Mouse (Mus musculus): ENCODE results near the gene Znfx1. TPM values are rescaled to one million over a fixed set of nuclear protein-coding genes. Genes with fewer than 3 reads are reported as not detected.

Gene Znfx1
- polyA plus RNA-seq, 1 experiment from 2014 or later: 13.1 TPM

DNA sequence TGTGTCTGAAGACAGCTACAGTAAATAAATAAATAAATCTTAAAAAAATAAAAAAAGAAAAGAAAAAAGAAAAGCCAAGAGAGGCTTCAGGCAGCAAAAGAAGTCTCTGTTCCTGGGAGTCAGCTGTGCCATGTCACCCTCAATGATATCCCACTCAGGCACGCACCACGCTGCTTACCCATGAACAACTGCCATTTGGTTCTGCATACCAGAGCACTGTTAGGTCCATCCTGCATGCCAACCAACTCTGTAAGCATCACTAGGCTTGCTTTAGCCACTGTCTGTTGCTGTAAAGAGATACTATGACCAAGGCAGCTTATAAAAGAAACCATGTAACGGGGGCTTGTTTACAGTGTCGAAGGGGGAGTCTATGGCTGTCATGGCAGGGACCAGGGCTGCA lies 13.5 kb upstream of the Znfx1 start:
- ATAC-seq: no peak
- Histone ChIP-seq H3K4me2 (replicated peaks; ENCODE audit: low read depth) (no peak overlapping the region), H3K9me3 (ENCODE audit: control insufficient read depth) (no peaks in the 10 kb centered on the region)

DNA sequence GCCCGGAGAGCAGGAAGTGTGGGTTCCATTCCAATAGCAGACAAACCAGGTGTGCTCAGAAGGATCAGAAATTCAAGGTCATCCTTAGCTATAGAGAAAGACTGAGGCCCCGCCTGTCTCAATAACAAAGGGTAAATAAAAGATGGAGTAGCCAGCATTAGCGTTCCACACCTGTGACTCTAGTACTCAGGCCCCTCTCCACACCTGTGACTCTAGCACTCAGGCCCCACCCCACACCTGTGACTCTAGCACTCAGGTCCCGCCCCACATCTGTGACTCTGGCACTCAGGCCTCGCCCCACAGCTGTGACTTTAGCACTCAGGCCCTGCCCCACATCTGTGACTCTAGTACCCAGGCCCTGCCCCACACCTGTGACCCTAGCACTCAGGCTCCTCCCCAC lies 11.8 kb upstream of the Znfx1 start:
- Histone ChIP-seq H3K27me3 (replicated peaks; ENCODE audit: control insufficient read depth, insufficient read depth, low read length) (no peaks in the 10 kb centered on the region), H3K27ac (ENCODE audit: low read depth, low read length) (no peak overlapping the region), H3K4me1 (replicated peaks; ENCODE audit: control insufficient read depth, insufficient read depth, low read length) (no peaks in the 10 kb centered on the region; the same call in 1 of the 2 replicates), H3K36me3 (ENCODE audit: control insufficient read depth, insufficient read depth) (no peaks in the 10 kb centered on the region), H3K4me3 (ENCODE audit: low read depth, low read length) (no peak overlapping the region), H3K4me2 (replicated peaks; ENCODE audit: low read depth) (no peak overlapping the region), H3K9me3 (ENCODE audit: control insufficient read depth) (no peaks in the 10 kb centered on the region), H3K9ac (ENCODE audit: low read depth, low read length) (no peak overlapping the region)
- TF ChIP-seq CTCF (IDR thresholded peaks at IDR 0.05; ENCODE audit: low read depth): no peak
- no peak for ATAC-seq
- WGBS: 80% methylated on average over 5 of the region's 5 CpGs

More for the DNA sequence above, 13.5 kb upstream of the Znfx1 start:
- Histone ChIP-seq H3K27me3 (replicated peaks; ENCODE audit: control insufficient read depth, insufficient read depth, low read length) (no peaks in the 10 kb centered on the region), H3K4me1 (replicated peaks; ENCODE audit: control insufficient read depth, insufficient read depth, low read length) (no peaks in the 10 kb centered on the region; the same call in 1 of the 2 replicates), H3K4me3 (ENCODE audit: low read depth, low read length) (no peak overlapping the region), H3K36me3 (ENCODE audit: control insufficient read depth, insufficient read depth) (no peaks in the 10 kb centered on the region), H3K9ac (ENCODE audit: low read depth, low read length) (no peak overlapping the region), H3K27ac (ENCODE audit: low read depth, low read length) (no peak overlapping the region)
- no peak for TF ChIP-seq CTCF (IDR thresholded peaks at IDR 0.05; ENCODE audit: low read depth)
- WGBS: 93% methylated on average over 4 of the region's 4 CpGs

DNA sequence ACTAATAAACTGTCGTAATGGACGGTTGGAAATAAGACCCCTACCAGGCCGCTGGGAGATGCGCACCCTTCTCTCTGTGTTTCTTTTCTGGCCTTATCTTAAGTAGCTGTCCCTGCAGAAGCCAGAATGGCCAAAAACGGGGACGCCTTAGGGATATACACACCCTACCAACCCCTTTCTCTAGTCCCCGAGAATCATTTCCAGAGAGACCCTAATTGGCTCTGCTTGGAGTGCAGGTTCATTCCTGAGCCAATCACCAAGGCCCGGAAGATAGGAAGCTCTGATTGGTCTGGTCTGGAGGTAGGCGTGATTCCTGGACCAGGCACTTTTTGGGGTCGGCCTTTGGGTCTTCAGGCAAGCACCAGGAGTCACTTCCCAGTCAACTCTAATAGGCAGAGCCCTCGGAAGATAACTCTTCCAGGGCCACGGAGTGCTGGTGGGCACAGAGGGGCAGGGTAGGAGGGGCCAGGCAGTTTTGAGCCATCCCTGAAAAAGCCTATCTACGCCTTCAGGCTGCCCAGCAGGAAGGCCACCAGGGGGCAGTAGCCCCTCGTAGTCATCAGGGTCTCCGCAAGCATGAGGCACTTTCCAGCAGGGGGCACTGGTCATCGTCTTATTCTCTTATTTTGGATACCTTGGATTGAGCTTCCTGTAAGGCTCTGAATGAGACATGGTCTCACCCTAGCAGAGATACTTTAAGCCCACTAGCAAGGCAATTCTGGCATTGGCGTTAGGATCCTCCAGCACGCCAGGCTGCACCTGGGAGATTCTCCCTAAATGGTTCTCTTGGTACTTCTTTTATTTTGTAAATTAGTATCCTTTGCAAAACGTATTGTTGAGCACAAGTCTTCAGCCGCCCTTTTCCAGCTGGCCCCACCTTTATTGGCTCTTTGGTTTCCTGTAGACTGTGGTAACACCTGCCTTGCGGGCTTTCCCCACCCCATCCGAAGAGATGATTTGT lies 9.1 kb upstream of the Znfx1 start:
- peak; percentile 100 for TF ChIP-seq CTCF (IDR thresholded peaks at IDR 0.05; ENCODE audit: low read depth)
- ATAC-seq: peak; percentile 81
- H3K36me3 ChIP-seq (ENCODE audit: control insufficient read depth, insufficient read depth): no peaks in the 10 kb centered on the region
- no peaks in the 10 kb centered on the region for H3K27me3 ChIP-seq (replicated peaks; ENCODE audit: control insufficient read depth, insufficient read depth, low read length)
- no peak overlapping the region for H3K27ac ChIP-seq (ENCODE audit: low read depth, low read length)
- 7% methylated on average over 22 of the region's 22 CpGs for WGBS
- H3K4me1 ChIP-seq (replicated peaks; ENCODE audit: control insufficient read depth, insufficient read depth, low read length): no peaks in the 10 kb centered on the region; the same call in 1 of the 2 replicates
- H3K4me3 ChIP-seq (ENCODE audit: low read depth, low read length): peak overlapping the region; percentile 38
- H3K9me3 ChIP-seq (ENCODE audit: control insufficient read depth): no peaks in the 10 kb centered on the region
- peak overlapping the region; percentile 68 for H3K4me2 ChIP-seq (replicated peaks; ENCODE audit: low read depth)
- H3K9ac ChIP-seq (ENCODE audit: low read depth, low read length): peak overlapping the region; percentile 12; the same call in 1 of the 2 replicates

DNA sequence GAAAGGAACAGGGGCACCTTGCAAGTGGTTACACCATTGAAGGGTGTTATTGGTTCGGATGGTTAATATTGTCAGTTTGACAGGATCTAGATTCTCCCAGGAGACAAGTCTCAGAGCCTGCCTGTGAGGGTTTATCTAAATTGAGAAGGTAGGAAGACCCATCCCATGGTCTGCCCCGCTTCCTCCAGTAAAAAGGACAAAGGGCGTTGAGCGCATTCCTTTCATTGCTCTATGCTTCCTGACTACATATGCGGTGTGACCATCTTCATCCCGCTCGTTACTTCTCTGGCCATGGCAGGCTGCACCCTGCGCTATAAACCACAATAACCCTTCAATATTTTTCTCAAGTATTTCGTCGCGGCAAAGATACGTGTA lies 8.4 kb upstream of the Znfx1 start:
- H3K36me3 ChIP-seq (ENCODE audit: control insufficient read depth, insufficient read depth): 0 out of 2 replicates have a peak, but pooled peaks cover 3% of the 10 kb centered on the region
- peak overlapping the region; percentile 12; the same call in 1 of the 2 replicates for H3K9ac ChIP-seq (ENCODE audit: low read depth, low read length)
- H3K27ac ChIP-seq (ENCODE audit: low read depth, low read length): no peak overlapping the region
- no peak for ATAC-seq
- WGBS: 11% methylated on average over 12 of the region's 12 CpGs
- H3K27me3 ChIP-seq (replicated peaks; ENCODE audit: control insufficient read depth, insufficient read depth, low read length): no peaks in the 10 kb centered on the region
- H3K4me2 ChIP-seq (replicated peaks; ENCODE audit: low read depth): peak overlapping the region; percentile 68
- no peak for TF ChIP-seq CTCF (IDR thresholded peaks at IDR 0.05; ENCODE audit: low read depth)
- H3K9me3 ChIP-seq (ENCODE audit: control insufficient read depth): no peaks in the 10 kb centered on the region
- H3K4me1 ChIP-seq (replicated peaks; ENCODE audit: control insufficient read depth, insufficient read depth, low read length): no peaks in the 10 kb centered on the region; the same call in 1 of the 2 replicates
- H3K4me3 ChIP-seq (ENCODE audit: low read depth, low read length): peak overlapping the region; percentile 38

DNA sequence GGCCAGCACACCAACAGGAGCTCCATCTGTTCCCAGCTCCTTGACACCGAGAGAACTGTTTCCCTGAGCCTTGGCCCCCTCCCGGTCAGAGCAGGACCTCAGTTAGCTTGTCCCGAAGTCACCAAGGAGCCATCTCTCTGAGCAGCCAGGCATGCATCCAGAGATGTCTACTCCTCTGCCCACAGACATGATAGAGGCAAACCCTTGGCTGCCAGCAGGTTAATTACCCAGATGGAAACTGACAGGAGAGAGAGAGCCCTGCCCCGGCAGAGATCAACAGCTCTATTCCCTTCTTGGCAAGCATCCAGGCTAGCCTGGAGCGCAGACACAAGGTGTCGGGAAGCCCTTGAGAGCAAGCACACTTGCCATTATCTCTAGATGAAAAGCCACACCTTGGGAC lies 7.5 kb upstream of the Znfx1 start:
- H3K4me2 ChIP-seq (replicated peaks; ENCODE audit: low read depth): no peak overlapping the region
- no peak overlapping the region for H3K4me3 ChIP-seq (ENCODE audit: low read depth, low read length)
- peaks cover 12% of the 10 kb centered on the region for H3K36me3 ChIP-seq (ENCODE audit: control insufficient read depth, insufficient read depth)
- H3K27me3 ChIP-seq (replicated peaks; ENCODE audit: control insufficient read depth, insufficient read depth, low read length): no peaks in the 10 kb centered on the region
- H3K27ac ChIP-seq (ENCODE audit: low read depth, low read length): no peak overlapping the region
- WGBS: 46% methylated on average over 6 of the region's 6 CpGs
- H3K9me3 ChIP-seq (ENCODE audit: control insufficient read depth): no peaks in the 10 kb centered on the region
- H3K4me1 ChIP-seq (replicated peaks; ENCODE audit: control insufficient read depth, insufficient read depth, low read length): no peaks in the 10 kb centered on the region; the same call in 1 of the 2 replicates
- H3K9ac ChIP-seq (ENCODE audit: low read depth, low read length): no peak overlapping the region
- TF ChIP-seq CTCF (IDR thresholded peaks at IDR 0.05; ENCODE audit: low read depth): no peak
- ATAC-seq: no peak

DNA sequence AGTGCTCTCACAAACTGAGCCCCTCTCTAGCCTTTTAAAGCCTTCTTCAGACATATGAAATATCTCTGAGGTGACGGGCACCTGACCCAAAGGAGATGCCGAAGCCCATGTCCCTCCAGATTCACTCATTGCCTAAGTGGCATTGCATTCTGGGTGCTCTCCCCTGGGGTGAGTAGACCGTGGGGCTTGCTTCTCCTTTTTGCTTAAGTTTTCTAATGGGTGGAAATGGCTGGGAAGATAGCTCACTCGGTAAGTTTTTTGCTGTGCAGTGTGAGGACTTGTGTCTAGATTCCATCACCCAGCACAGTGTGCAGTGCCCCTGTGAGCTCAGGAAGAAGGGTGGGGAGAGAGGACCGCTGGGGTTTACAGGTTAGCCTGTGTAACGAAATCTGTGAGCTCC lies 4.8 kb upstream of the Znfx1 start:
- Histone ChIP-seq H3K4me3 (ENCODE audit: low read depth, low read length) (no peak overlapping the region), H3K36me3 (ENCODE audit: control insufficient read depth, insufficient read depth) (peaks cover 18% of the 10 kb centered on the region), H3K4me2 (replicated peaks; ENCODE audit: low read depth) (no peak overlapping the region), H3K9me3 (ENCODE audit: control insufficient read depth) (no peaks in the 10 kb centered on the region), H3K4me1 (replicated peaks; ENCODE audit: control insufficient read depth, insufficient read depth, low read length) (peaks cover 3% of the 10 kb centered on the region; the same call in 1 of the 2 replicates), H3K27ac (ENCODE audit: low read depth, low read length) (no peak overlapping the region; the same call in 1 of the 2 replicates), H3K27me3 (replicated peaks; ENCODE audit: control insufficient read depth, insufficient read depth, low read length) (no peaks in the 10 kb centered on the region), H3K9ac (ENCODE audit: low read depth, low read length) (no peak overlapping the region)
- no peak for ATAC-seq
- TF ChIP-seq CTCF (IDR thresholded peaks at IDR 0.05; ENCODE audit: low read depth): no peak
- WGBS: 33% methylated on average over 6 of the region's 6 CpGs

All from intestine, postnatal 0 days (tissue).